In the genomic region with DNA sequence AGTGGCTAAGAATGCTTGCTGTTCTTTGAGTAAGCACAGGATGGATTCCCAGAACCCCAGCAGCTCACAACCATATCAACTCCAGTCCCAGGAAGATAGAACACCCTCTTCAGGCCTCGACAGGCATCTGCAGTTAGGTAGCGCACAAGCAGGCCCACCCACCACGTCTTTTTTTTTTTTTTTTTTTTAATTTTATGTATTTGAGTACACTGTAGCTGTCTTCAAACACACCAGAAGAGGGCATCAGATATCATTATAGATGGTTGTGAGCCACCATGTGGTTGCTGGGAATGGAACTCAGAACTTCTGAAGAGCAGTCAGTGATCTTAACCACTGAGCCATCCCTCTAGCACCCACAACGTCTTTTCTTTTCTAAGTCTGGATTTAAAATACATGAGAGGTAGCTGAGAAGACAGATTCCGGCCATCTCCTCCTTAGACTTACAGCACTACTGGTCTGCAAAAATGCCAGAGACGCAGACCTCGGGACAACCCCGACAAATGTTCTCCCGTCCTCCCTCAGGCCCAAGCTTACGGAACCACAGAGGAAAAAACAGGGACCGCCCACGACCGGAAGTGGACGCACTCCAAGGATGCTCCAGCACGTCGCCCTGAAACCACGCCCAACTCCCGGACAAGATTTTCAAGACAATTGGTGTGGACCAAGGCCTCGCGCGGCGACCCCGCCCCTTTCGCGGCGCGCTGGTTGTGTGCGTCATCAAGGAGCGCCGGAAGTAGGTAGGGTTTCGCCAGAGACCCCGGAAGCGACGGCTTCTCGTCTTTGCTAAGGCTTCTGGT, we compare ENCODE assay signal across 8 mouse cellular contexts. TPM values are rescaled to one million over a fixed set of nuclear protein-coding genes. Genes with fewer than 3 reads are reported as not detected.
DNase-seq lines count a peak whose midpoint lies in the region; ATAC-seq and TF ChIP-seq lines count a peak whose summit lies in the region.

A gene (plus strand): TSS at position 714 of the 797 bp plus-strand sequence.

- intact Hi-C loops in heart, postnatal 10 days (cut with DNase I) = loop anchor here (5.0 kb wide), 1 partner anchor 68 kb away; a partner anchor contains a TSS

- H3K4me2 ChIP-seq in forebrain, embryonic 13.5 days = peak within 1 kb of the TSS; percentile 93
- H3K4me2 ChIP-seq in liver, postnatal 0 days (ENCODE audit: low read depth, low read length) = peak within 1 kb of the TSS; percentile 90
- peak within 1 kb of the TSS; percentile 63 for H3K4me2 ChIP-seq in neural tube, embryonic 14.5 days (ENCODE audit: low read depth, low read length)

- DNase-seq in heart, postnatal 10 days = peak; percentile 99 to 100
- peak; percentile 95 for DNase-seq in large intestine, adult 2 months (ENCODE audit: low read depth, low spot score)
- DNase-seq in liver, postnatal 0 days = peak; percentile 99
- DNase-seq in testis, postnatal 10 days (ENCODE audit: low spot score) = peak; percentile 100

- no peaks in the 10 kb centered on the region for H3K27me3 ChIP-seq in ES-Bruce4 (ENCODE audit: control insufficient read depth, insufficient read depth, low read length, poor library complexity, severe bottlenecking)
- H3K27me3 ChIP-seq in forebrain, embryonic 13.5 days = no peaks in the 10 kb centered on the region
- H3K27me3 ChIP-seq in liver, postnatal 0 days (ENCODE audit: insufficient read depth, low read length) = no peaks in the 10 kb centered on the region
- no peaks in the 10 kb centered on the region for H3K27me3 ChIP-seq in neural tube, embryonic 14.5 days (ENCODE audit: control insufficient read depth, insufficient read depth, low read length)

- H3K9ac ChIP-seq in ES-Bruce4 (ENCODE audit: low read depth, poor library complexity, severe bottlenecking) = peak within 1 kb of the TSS; percentile 67
- H3K9ac ChIP-seq in forebrain, embryonic 13.5 days = peak within 1 kb of the TSS; percentile 78
- H3K9ac ChIP-seq in liver, postnatal 0 days (replicated peaks) = peak within 1 kb of the TSS; percentile 89
- H3K9ac ChIP-seq in neural tube, embryonic 14.5 days (replicated peaks; ENCODE audit: low read depth, low read length) = peak within 1 kb of the TSS; percentile 57

- peak within 1 kb of the TSS; percentile 89 for H3K4me3 ChIP-seq in ES-Bruce4 (ENCODE audit: low read depth, low read length)
- H3K4me3 ChIP-seq in forebrain, embryonic 13.5 days = peak within 1 kb of the TSS; percentile 82
- peak within 1 kb of the TSS; percentile 79 for H3K4me3 ChIP-seq in liver, postnatal 0 days (ENCODE audit: low read depth, low read length)
- H3K4me3 ChIP-seq in neural tube, embryonic 14.5 days (ENCODE audit: low read depth, low read length) = peak within 1 kb of the TSS; percentile 64

- H3K9me3 ChIP-seq in ES-Bruce4 (replicated peaks; ENCODE audit: control insufficient read depth, insufficient read depth, low read length, poor library complexity, severe bottlenecking) = no peaks in the 10 kb centered on the region
- H3K9me3 ChIP-seq in forebrain, embryonic 13.5 days (replicated peaks) = no peaks in the 10 kb centered on the region
- H3K9me3 ChIP-seq in liver, postnatal 0 days (ENCODE audit: low read length) = no peaks in the 10 kb centered on the region
- no peaks in the 10 kb centered on the region for H3K9me3 ChIP-seq in neural tube, embryonic 14.5 days (ENCODE audit: control insufficient read depth, low read length)

- ATAC-seq in cerebellum, adult (ENCODE audit: insufficient number of reproducible peaks, low FRiP score, low TSS enrichment) = peak; percentile 87
- ATAC-seq in forebrain, embryonic 13.5 days = peak; percentile 98
- ATAC-seq in liver, postnatal 0 days = peak; percentile 95
- ATAC-seq in neural tube, embryonic 14.5 days (ENCODE audit: low read depth) = peak; percentile 98

- H3K27ac ChIP-seq in ES-Bruce4 (ENCODE audit: insufficient read depth, low read length) = peak within 1 kb of the TSS; percentile 48; the same call in 1 of the 2 replicates
- H3K27ac ChIP-seq in forebrain, embryonic 13.5 days = peak within 1 kb of the TSS; percentile 40
- peak within 1 kb of the TSS; percentile 91 for H3K27ac ChIP-seq in liver, postnatal 0 days (ENCODE audit: low read depth)
- peak within 1 kb of the TSS; percentile 77; the same call in 1 of the 2 replicates for H3K27ac ChIP-seq in neural tube, embryonic 14.5 days (ENCODE audit: low read depth, low read length)

- 2% methylated on average over 35 of the region's 35 CpGs for WGBS in forebrain, embryonic 13.5 days
- WGBS in large intestine, adult 2 months = 2% methylated on average over 35 of the region's 35 CpGs
- WGBS in liver, postnatal 0 days (ENCODE audit: insufficient replicate concordance) = 3% methylated on average over 35 of the region's 35 CpGs
- 2% methylated on average over 35 of the region's 35 CpGs for WGBS in neural tube, embryonic 14.5 days

- TF ChIP-seq POLR2A in ES-Bruce4 (IDR thresholded peaks at IDR 0.05; ENCODE audit: insufficient read depth, low read length) = peak; percentile 30

- H3K36me3 ChIP-seq in ES-Bruce4 (ENCODE audit: control insufficient read depth, insufficient read depth, low read length, poor library complexity, severe bottlenecking) = no peaks in the 10 kb centered on the region
- peaks cover 5% of the 10 kb centered on the region; the same call in 1 of the 2 replicates for H3K36me3 ChIP-seq in forebrain, embryonic 13.5 days (ENCODE audit: poor library complexity, severe bottlenecking)
- H3K36me3 ChIP-seq in liver, postnatal 0 days (replicated peaks; ENCODE audit: insufficient read depth, low read length) = peaks cover 8% of the 10 kb centered on the region; the same call in 1 of the 2 replicates
- no peaks in the 10 kb centered on the region for H3K36me3 ChIP-seq in neural tube, embryonic 14.5 days (ENCODE audit: control insufficient read depth, insufficient read depth, low read length)

- H3K4me1 ChIP-seq in ES-Bruce4 (ENCODE audit: control insufficient read depth, insufficient read depth, low read length) = no peaks in the 10 kb centered on the region
- H3K4me1 ChIP-seq in forebrain, embryonic 13.5 days = peaks cover 18% of the 10 kb centered on the region
- peaks cover 26% of the 10 kb centered on the region for H3K4me1 ChIP-seq in liver, postnatal 0 days (ENCODE audit: insufficient read depth)
- peaks cover 15% of the 10 kb centered on the region for H3K4me1 ChIP-seq in neural tube, embryonic 14.5 days (ENCODE audit: control insufficient read depth, insufficient read depth, low read length)

- TF ChIP-seq CTCF in ES-Bruce4 (IDR thresholded peaks at IDR 0.05; ENCODE audit: low read depth, low read length) = no peak
- TF ChIP-seq CTCF in liver, postnatal 0 days (IDR thresholded peaks at IDR 0.05; ENCODE audit: low read depth) = peak; percentile 18; the same call in 1 of the 2 replicates

- no peak for TF ChIP-seq EP300 in ES-Bruce4 (IDR thresholded peaks at IDR 0.05; ENCODE audit: insufficient read depth, low read depth, low read length)
- peak; percentile 77 for TF ChIP-seq EP300 in liver, postnatal 0 days (IDR thresholded peaks at IDR 0.05; ENCODE audit: low read depth)

RNA-seq across cellular contexts. Expression of the gene that starts here (rescaled TPM):
- 49.7 and 52.6 TPM in 2 replicates for polyA plus RNA-seq in ES-Bruce4 (2011; ENCODE audit: insufficient read depth, insufficient read length, low read depth, missing spikeins)
- 99.2 and 99.3 TPM in 2 replicates for polyA plus RNA-seq in forebrain, embryonic 13.5 days (2015; fragmentation: Nextera tagmentation; extraction: Ambion mirVana)
- 10 to 100 TPM; 40.7 to 40.9 TPM for total RNA-seq in heart, postnatal 10 days (2021)
- 44.6 and 44.8 TPM in 2 replicates for polyA plus RNA-seq in large intestine, adult 2 months (2012; rRNA removed)
- 62.4 and 68.5 TPM in 2 replicates for polyA plus RNA-seq in liver, postnatal 0 days (2015; fragmentation: Nextera tagmentation; extraction: Ambion mirVana)
- 94.9 and 102 TPM in 2 replicates for polyA plus RNA-seq in neural tube, embryonic 14.5 days (2014; fragmentation: Nextera tagmentation; extraction: Ambion mirVana)

Comparison
In these comparisons a context has a peak if more than half of its experiments do, and no peak if none do; other contexts are left out.
1. Peak in every context shown above with its lines: DNase-seq, ATAC-seq, H3K4me3 ChIP-seq and H3K27ac ChIP-seq.
2. H3K27ac ChIP-seq: peak in every context shown above with its lines; median percentile 91 in liver, postnatal 0 days; 77 in neural tube, embryonic 14.5 days; 48 in ES-Bruce4; 40 in forebrain, embryonic 13.5 days.